Mouse (Mus musculus): ENCODE measurements around the gene Erc2. TPM values are rescaled to one million over a fixed set of nuclear protein-coding genes. Genes with fewer than 3 reads are reported as not detected.

Gene Erc2
- polyA plus RNA-seq, 1 experiment: 1.0 TPM

GRCm38 (mm10) chr14:27775367-27775766, 153.1 kb downstream of the Erc2 start:
- DNase-seq (ENCODE audit: low spot score): no peak

GRCm38 (mm10) chr14:27778503-27778902, 156.3 kb downstream of the Erc2 start:
- DNase-seq (ENCODE audit: low spot score): no peak

GRCm38 (mm10) chr14:27778982-27779701, 156.9 kb downstream of the Erc2 start:
- DNase-seq (ENCODE audit: low spot score): no peak

- DNase-seq (ENCODE audit: low spot score): no peak
Measured at GRCm38 (mm10) chr14:27781221-27781620, 159.0 kb downstream of the Erc2 start.

GRCm38 (mm10) chr14:27784826-27785225, 162.6 kb downstream of the Erc2 start:
- DNase-seq (ENCODE audit: low spot score): no peak

- no peak for DNase-seq (ENCODE audit: low spot score)
Measured at GRCm38 (mm10) chr14:27785562-27785961, 163.3 kb downstream of the Erc2 start.

GRCm38 (mm10) chr14:27789066-27789898, 167.1 kb downstream of the Erc2 start:
- DNase-seq (ENCODE audit: low spot score): no peak

- DNase-seq (ENCODE audit: low spot score): no peak
Measured at GRCm38 (mm10) chr14:27798184-27798934, 176.1 kb downstream of the Erc2 start.

GRCm38 (mm10) chr14:27800766-27801165, 178.5 kb downstream of the Erc2 start:
- no peak for DNase-seq (ENCODE audit: low spot score)

- no peak for DNase-seq (ENCODE audit: low spot score)
Measured at GRCm38 (mm10) chr14:27803961-27804360, 181.7 kb downstream of the Erc2 start.

GRCm38 (mm10) chr14:27805064-27805463, 182.8 kb downstream of the Erc2 start:
- no peak for DNase-seq (ENCODE audit: low spot score)

GRCm38 (mm10) chr14:27808080-27808479, 185.9 kb downstream of the Erc2 start:
- no peak for DNase-seq (ENCODE audit: low spot score)

- no peak for DNase-seq (ENCODE audit: low spot score)
Measured at GRCm38 (mm10) chr14:27808523-27809114, 186.4 kb downstream of the Erc2 start.

- DNase-seq (ENCODE audit: low spot score): no peak
Measured at GRCm38 (mm10) chr14:27810790-27811189, 188.6 kb downstream of the Erc2 start.

- no peak for DNase-seq (ENCODE audit: low spot score)
Measured at GRCm38 (mm10) chr14:27811649-27812048, 189.4 kb downstream of the Erc2 start.

- DNase-seq (ENCODE audit: low spot score): no peak
Measured at GRCm38 (mm10) chr14:27815739-27816138, 193.5 kb downstream of the Erc2 start.

- DNase-seq (ENCODE audit: low spot score): no peak
Measured at GRCm38 (mm10) chr14:27818986-27819385, 196.8 kb downstream of the Erc2 start.

GRCm38 (mm10) chr14:27821801-27822200, 199.6 kb downstream of the Erc2 start:
- no peak for DNase-seq (ENCODE audit: low spot score)

- DNase-seq (ENCODE audit: low spot score): no peak
Measured at GRCm38 (mm10) chr14:27822566-27822965, 200.3 kb downstream of the Erc2 start.

- DNase-seq (ENCODE audit: low spot score): no peak
Measured at GRCm38 (mm10) chr14:27823048-27823447, 200.8 kb downstream of the Erc2 start.

GRCm38 (mm10) chr14:27823897-27824296, 201.7 kb downstream of the Erc2 start:
- DNase-seq (ENCODE audit: low spot score): no peak

- no peak for DNase-seq (ENCODE audit: low spot score)
Measured at GRCm38 (mm10) chr14:27826829-27827228, 204.6 kb downstream of the Erc2 start.

Data from urinary bladder, adult 2 months (tissue).